Mouse (Mus musculus) MEL (cell line): ENCODE results near the gene Arhgap23. TPM values are rescaled to one million over a fixed set of nuclear protein-coding genes. Genes with fewer than 3 reads are reported as not detected.

Source experiments
- DNase-seq: peaks from one replicate; pipeline ENCODE4 v3.0.0; 2011; ENCODE audit warnings: low read depth, low spot score
- H3K27ac ChIP-seq: 2 replicates; pipeline ENCODE4 v1.5.1; 2012; ENCODE audit warnings: low read depth, mild to moderate bottlenecking, control low read depth, low read length, moderate library complexity; ENCODE audit not compliant: control insufficient read depth
- H3K27me3 ChIP-seq, 2 experiments: fragments of 150-350 bp in 1 of 2; sonication (generic) in 1 of 2; 2 replicates each; pipeline ENCODE4 v1.6.1; 2012; ENCODE audit warnings: low read length in 2 of 2, mild to moderate bottlenecking in 2 of 2, improper control_type of control experiment in 1 of 2, moderate library complexity in 1 of 2; ENCODE audit not compliant: insufficient read depth in 2 of 2, control insufficient read depth in 1 of 2
- H3K36me3 ChIP-seq, 2 experiments: 2 replicates each; pipeline ENCODE4 v1.6.1; 2012 to 2014; ENCODE audit warnings: low read length in 2 of 2, improper control_type of control experiment in 1 of 2, inconsistent platforms in 1 of 2, mild to moderate bottlenecking in 1 of 2; ENCODE audit not compliant: insufficient read depth in 2 of 2, control insufficient read depth in 1 of 2
- H3K4me1 ChIP-seq, 2 experiments: fragments of 150-350 bp in 1 of 2; sonication (generic) in 1 of 2; 2 replicates each; pipeline ENCODE4 v1.6.1; 2012; ENCODE audit warnings: low read length in 2 of 2, improper control_type of control experiment in 1 of 2, mild to moderate bottlenecking in 1 of 2; ENCODE audit not compliant: insufficient read depth in 2 of 2, control insufficient read depth in 1 of 2
- H3K4me3 ChIP-seq, 2 experiments: fragments of 150-350 bp in 1 of 2; sonication (generic) in 1 of 2; 2 replicates each; pipeline ENCODE4 v1.5.1; 2012; ENCODE audit warnings: low read depth in 2 of 2, low read length in 2 of 2, mild to moderate bottlenecking in 2 of 2, moderate library complexity in 2 of 2, control low read depth in 1 of 2, improper control_type of control experiment in 1 of 2; ENCODE audit not compliant: control insufficient read depth in 1 of 2, insufficient read depth in 1 of 2
- H3K79me2 ChIP-seq: 2 replicates; pipeline ENCODE4 v1.6.1; 2012; ENCODE audit warnings: mild to moderate bottlenecking, low read length, moderate library complexity; ENCODE audit not compliant: control insufficient read depth, poor library complexity, insufficient read depth
- H3K9ac ChIP-seq: 2 replicates; pipeline ENCODE4 v1.6.1; 2012; ENCODE audit warnings: low read depth, mild to moderate bottlenecking, control low read depth, low read length, moderate library complexity; ENCODE audit not compliant: control insufficient read depth, poor library complexity, severe bottlenecking
- H3K9me3 ChIP-seq: fragments of 150-350 bp; sonication (generic); replicated peaks from 2 replicates; pipeline ENCODE4 v1.6.1; 2012; ENCODE audit warnings: mild to moderate bottlenecking, low read length, improper control_type of control experiment, moderate library complexity; ENCODE audit not compliant: insufficient read depth
- MAZ ChIP-seq: IDR thresholded peaks from 2 replicates; pipeline ENCODE4 v1.6.1; 2012; ENCODE audit warnings: low read depth, mild to moderate bottlenecking, inconsistent platforms, low read length, improper control_type of control experiment
- MXI1 ChIP-seq: IDR thresholded peaks from 2 replicates; pipeline ENCODE4 v1.6.1; 2011; ENCODE audit warnings: mild to moderate bottlenecking, low read depth, low read length, improper control_type of control experiment
- NELFE ChIP-seq: IDR thresholded peaks from 2 replicates; pipeline ENCODE4 v1.6.1; 2011; ENCODE audit warnings: low read depth, low read length, improper control_type of control experiment
- NRF1 ChIP-seq: IDR thresholded peaks from 2 replicates; pipeline ENCODE4 v1.6.1; 2014; ENCODE audit warnings: low read depth, mild to moderate bottlenecking, inconsistent platforms, low read length, improper control_type of control experiment, moderate library complexity; ENCODE audit not compliant: poor library complexity, insufficient read depth, severe bottlenecking
- POLR2A ChIP-seq, 2 experiments: IDR thresholded peaks; 2 replicates each; pipeline ENCODE4 v1.6.1; 2011 to 2012; ENCODE audit warnings: low read length in 2 of 2, mild to moderate bottlenecking in 2 of 2, control low read depth in 1 of 2, improper control_type of control experiment in 1 of 2, low read depth in 1 of 2, moderate library complexity in 1 of 2; ENCODE audit not compliant: control insufficient read depth in 1 of 2, insufficient read depth in 1 of 2, poor library complexity in 1 of 2
- POLR2AphosphoS2 ChIP-seq: IDR thresholded peaks from 2 replicates; pipeline ENCODE4 v1.6.1; 2011; ENCODE audit warnings: low read length, improper control_type of control experiment
- SIN3A ChIP-seq: IDR thresholded peaks from 2 replicates; pipeline ENCODE4 v1.6.1; 2012; ENCODE audit warnings: low read length, improper control_type of control experiment, inconsistent platforms
- TBP ChIP-seq: IDR thresholded peaks from 2 replicates; pipeline ENCODE4 v1.8.0; 2011; ENCODE audit warnings: low read depth, low read length, improper control_type of control experiment
- ZC3H11A ChIP-seq: IDR thresholded peaks from 2 replicates; pipeline ENCODE4 v1.6.1; 2012; ENCODE audit warnings: low read depth, mild to moderate bottlenecking, inconsistent platforms, low read length, improper control_type of control experiment
- polyA plus RNA-seq, 2 experiments: library from polyadenylated mRNA; stranded (reverse) in 1 of 2; unstranded in 1 of 2; fragments of >175 nt in 1 of 2; fragments of >200 nt in 1 of 2; gene quantifications; 2 replicates each; pipeline versions ENCODE4 v1.2.1 to v1.2.4; 2012; ENCODE audit warnings: low replicate concordance in 2 of 2, low read depth in 1 of 2; ENCODE audit not compliant: insufficient read length in 2 of 2, insufficient read depth in 1 of 2, missing spikeins in 1 of 2
- total RNA-seq: library from RNA; depleted of rRNA; stranded (reverse); fragments of 300-350 nt; gene quantifications from 2 replicates; pipeline ENCODE4 v1.2.3, GENCODE M21; 2012

Arhgap23 gene
- total and polyA plus RNA-seq, 3 experiments, result 1.7 to 7.5 TPM; not detected in 1

GRCm38 (mm10) chr11:97402746-97403145, 12.6 kb upstream of the Arhgap23 start:
- Histone ChIP-seq H3K4me1 (peaks cover 13 to 24% of the 10 kb centered on the region in 2 experiments), H3K36me3 (peaks cover 0 to 6% of the 10 kb centered on the region in 2 experiments; a peak in 2 of 4 replicates), H3K4me3 (no peak overlapping the region), H3K27me3 (no peaks in the 10 kb centered on the region), H3K9me3 (no peaks in the 10 kb centered on the region), H3K27ac (no peak overlapping the region), H3K79me2 (no peaks in the 10 kb centered on the region; the same call in 1 of the 2 replicates), H3K9ac (no peak overlapping the region)
- no peak for DNase-seq
- no peak for TF ChIP-seq TBP

GRCm38 (mm10) chr11:97403614-97404183, 11.6 kb upstream of the Arhgap23 start:
- TF ChIP-seq SIN3A (peak; percentile 29; the same call in 1 of the 2 replicates), MXI1 (no peak)
- H3K27me3 ChIP-seq, result no peaks in the 10 kb centered on the region
- peaks cover 0 to 6% of the 10 kb centered on the region in 2 experiments; a peak in 2 of 4 replicates for H3K36me3 ChIP-seq
- no peak overlapping the region for H3K9ac ChIP-seq
- H3K4me3 ChIP-seq, result peak overlapping the region; percentile 12 to 53; a peak in 1 of 4 replicates
- H3K9me3 ChIP-seq, result no peaks in the 10 kb centered on the region
- H3K79me2 ChIP-seq, result no peaks in the 10 kb centered on the region; the same call in 1 of the 2 replicates
- DNase-seq, result peak; percentile 29
- H3K27ac ChIP-seq, result no peak overlapping the region
- peaks cover 13 to 24% of the 10 kb centered on the region in 2 experiments for H3K4me1 ChIP-seq

GRCm38 (mm10) chr11:97404184-97404760, 11.1 kb upstream of the Arhgap23 start:
- peaks cover 13 to 24% of the 10 kb centered on the region in 2 experiments for H3K4me1 ChIP-seq
- H3K79me2 ChIP-seq, result no peaks in the 10 kb centered on the region; the same call in 1 of the 2 replicates
- H3K9me3 ChIP-seq, result no peaks in the 10 kb centered on the region
- no peaks in the 10 kb centered on the region for H3K27me3 ChIP-seq
- TF ChIP-seq POLR2AphosphoS2 (no peak), NELFE (no peak), MAZ (peak; percentile 49; the same call in 1 of the 2 replicates), POLR2A (IDR thresholded peaks at IDR 0.05; ENCODE audit: control insufficient read depth in 1 of 2, insufficient read depth in 1 of 2, low read depth in 1 of 2, low read length in 2 of 2, poor library complexity in 1 of 2) (0 out of 4 replicates have a peak, but pooled peaks of 1 of the 2 experiments have one; percentile 40), MXI1 (0 out of 2 replicates have a peak, but pooled peaks have one; percentile 30), ZC3H11A (no peak), NRF1 (0 out of 2 replicates have a peak, but pooled peaks have one; percentile 17)
- DNase-seq, result peak; percentile 61
- H3K36me3 ChIP-seq, result peaks cover 0 to 6% of the 10 kb centered on the region in 2 experiments; a peak in 2 of 4 replicates
- peak overlapping the region; percentile 52 for H3K9ac ChIP-seq
- H3K27ac ChIP-seq, result no peak overlapping the region
- peak overlapping the region; percentile 53 to 65 for H3K4me3 ChIP-seq
